Mouse (Mus musculus) cerebellum, adult 2 months (tissue): ENCODE measurements around the gene Fbxw10.

Experiments used
- CTCF ChIP-seq: fragments of 200-500 bp; IDR thresholded peaks from 2 replicates; pipeline ENCODE4 v1.5.1; 2011; ENCODE audit warnings: low read depth, mild to moderate bottlenecking, control low read depth, low read length, moderate library complexity, borderline replicate concordance; ENCODE audit not compliant: insufficient read depth
- POLR2A ChIP-seq: fragments of 200-500 bp; IDR thresholded peaks from 2 replicates; pipeline ENCODE4 v1.6.1; 2011; ENCODE audit warnings: low read length, control low read depth, borderline replicate concordance; ENCODE audit not compliant: insufficient read depth

DNA sequence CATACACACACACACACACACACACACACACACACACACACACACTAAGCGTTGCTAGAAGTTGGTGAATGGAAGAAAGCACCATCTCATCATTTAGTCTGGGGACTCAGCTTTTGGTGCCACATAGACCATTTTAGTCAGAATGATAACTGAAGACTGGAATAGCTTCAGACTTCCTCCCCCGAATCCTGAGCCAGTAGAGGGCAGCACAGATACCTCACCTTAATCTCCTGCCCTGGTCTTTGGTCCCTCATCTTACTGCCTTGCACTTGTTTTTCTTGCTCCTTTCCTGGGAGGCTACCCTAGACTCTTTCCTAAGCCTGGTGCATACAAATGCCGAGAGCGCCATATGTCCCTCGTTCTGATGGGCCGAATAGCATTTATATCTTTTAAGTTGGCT, 67.7 kb downstream of the Fbxw10 start:
- TF ChIP-seq CTCF (peak; percentile 40; the same call in 1 of the 2 replicates), POLR2A (no peak)
